In genomic region chr9:123366708-123367385, GRCm38 (mm10) we compare ENCODE assay signal across 8 mouse cellular contexts. TPM values are rescaled to one million over a fixed set of nuclear protein-coding genes. Genes with fewer than 3 reads are reported as not detected.
DNase-seq lines count a peak whose midpoint lies in the region; ATAC-seq and TF ChIP-seq lines count a peak whose summit lies in the region.

Gene Lars2, plus strand, starts transcription at chr9:123366927.

- peaks cover 4% of the 10 kb centered on the region for H3K36me3 ChIP-seq in C2C12 (ENCODE audit: control insufficient read depth, insufficient read depth)
- peaks cover 7% of the 10 kb centered on the region for H3K36me3 ChIP-seq in erythroblast, embryonic 14.5 days (ENCODE audit: control insufficient read depth)
- H3K36me3 ChIP-seq in heart, embryonic 11.5 days (ENCODE audit: control insufficient read depth, insufficient read depth, low read length), result peaks cover 2% of the 10 kb centered on the region; the same call in 1 of the 2 replicates
- peaks cover under 1% of the 10 kb centered on the region; the same call in 1 of the 2 replicates for H3K36me3 ChIP-seq in kidney, embryonic 16.5 days (ENCODE audit: insufficient read depth, low read length)
- H3K36me3 ChIP-seq in liver, adult 2 months (ENCODE audit: control insufficient read depth, insufficient read depth, low read length), result peaks cover 2% of the 10 kb centered on the region; the same call in 1 of the 2 replicates
- H3K36me3 ChIP-seq in myocyte (ENCODE audit: control insufficient read depth, insufficient read depth), result no peaks in the 10 kb centered on the region
- no peaks in the 10 kb centered on the region for H3K36me3 ChIP-seq in splenic B cell, adult 2 months (ENCODE audit: control insufficient read depth, insufficient read depth, low read length, poor library complexity, severe bottlenecking)

- under 1% methylated on average over 35 of the region's 35 CpGs for WGBS in heart, embryonic 11.5 days (ENCODE audit: insufficient replicate concordance)
- WGBS in kidney, embryonic 16.5 days, result under 1% methylated on average over 35 of the region's 35 CpGs
- whole genome bisulfite sequencing in liver, adult 2 months, result under 1% methylated on average over 35 of the region's 35 CpGs

- peak; percentile 99 for ATAC-seq in heart, embryonic 11.5 days (replicated peaks; ENCODE audit: insufficient number of reproducible peaks, low FRiP score, low TSS enrichment)
- peak; percentile 98 for ATAC-seq in kidney, embryonic 16.5 days (ENCODE audit: low FRiP score, low TSS enrichment)

- H3K9me3 ChIP-seq in erythroblast, embryonic 14.5 days (ENCODE audit: control insufficient read depth, low read length), result no peaks in the 10 kb centered on the region
- no peaks in the 10 kb centered on the region for H3K9me3 ChIP-seq in heart, embryonic 11.5 days (replicated peaks; ENCODE audit: control insufficient read depth, low read length)
- H3K9me3 ChIP-seq in kidney, embryonic 16.5 days (ENCODE audit: low read length), result no peaks in the 10 kb centered on the region

- TF ChIP-seq POLR2A in brain, embryonic 14.5 days (IDR thresholded peaks at IDR 0.05; ENCODE audit: borderline replicate concordance, extremely low read depth, insufficient read depth, insufficient read length, poor library complexity, severe bottlenecking), result no peak; the same call in 1 of the 2 replicates
- peak; percentile 30; the same call in 1 of the 2 replicates for TF ChIP-seq POLR2A in liver, adult 2 months (IDR thresholded peaks at IDR 0.05; ENCODE audit: extremely low read depth, insufficient read depth, low read length)
- peak; percentile 50 for TF ChIP-seq POLR2A in myocyte (IDR thresholded peaks at IDR 0.05; ENCODE audit: insufficient read length, low read depth)

- H3K79me2 ChIP-seq in C2C12 (ENCODE audit: control insufficient read depth, insufficient read depth) (peaks cover 14% of the 10 kb centered on the region), myocyte (ENCODE audit: control insufficient read depth, insufficient read depth) (no peaks in the 10 kb centered on the region)
- H3K79me2 ChIP-seq in liver, adult 2 months (ENCODE audit: control insufficient read depth, insufficient read depth, low read length), result no peaks in the 10 kb centered on the region

- DNase-seq in brain, embryonic 14.5 days (ENCODE audit: low read depth), result peak; percentile 98
- peak; percentile 84 for DNase-seq in liver, adult 2 months (ENCODE audit: extremely low read depth, low read depth, low spot score)
- DNase-seq in splenic B cell, adult 2 months (ENCODE audit: low read depth, low spot score), result peak; percentile 94

- H3ac ChIP-seq in C2C12 (ENCODE audit: control insufficient read depth, insufficient read length, low read depth) (peak within 1 kb of the TSS; percentile 32), myocyte (ENCODE audit: control insufficient read depth, insufficient read length) (peak within 1 kb of the TSS; percentile 6)

- peak within 1 kb of the TSS; percentile 78 for H3K27ac ChIP-seq in heart, embryonic 11.5 days (ENCODE audit: low read depth, low read length)
- H3K27ac ChIP-seq in kidney, embryonic 16.5 days (ENCODE audit: low read length), result peak within 1 kb of the TSS; percentile 91
- H3K27ac ChIP-seq in liver, adult 2 months (replicated peaks; ENCODE audit: insufficient read depth, low read depth, low read length), result peak within 1 kb of the TSS; percentile 58

- peak within 1 kb of the TSS; percentile 72 for H3K9ac ChIP-seq in heart, embryonic 11.5 days (ENCODE audit: low read depth, low read length)
- H3K9ac ChIP-seq in kidney, embryonic 16.5 days (replicated peaks; ENCODE audit: low read length), result peak within 1 kb of the TSS; percentile 88
- H3K9ac ChIP-seq in liver, adult 2 months (ENCODE audit: low read depth, low read length), result peak within 1 kb of the TSS; percentile 89

- peaks cover 3% of the 10 kb centered on the region for H3K79me3 ChIP-seq in C2C12 (ENCODE audit: low read depth)

- H3K4me3 ChIP-seq in C2C12 (ENCODE audit: insufficient read depth, poor library complexity, severe bottlenecking) (peak within 1 kb of the TSS; percentile 82), myocyte (peak within 1 kb of the TSS; percentile 63)
- H3K4me3 ChIP-seq in erythroblast, embryonic 14.5 days (replicated peaks), result peak within 1 kb of the TSS; percentile 87
- peak within 1 kb of the TSS; percentile 66 for H3K4me3 ChIP-seq in heart, embryonic 11.5 days (ENCODE audit: low read depth, low read length)
- peak within 1 kb of the TSS; percentile 83 for H3K4me3 ChIP-seq in kidney, embryonic 16.5 days (ENCODE audit: low read length)
- peak within 1 kb of the TSS; percentile 96 for H3K4me3 ChIP-seq in liver, adult 2 months (ENCODE audit: insufficient read depth, low read depth, low read length)

- H3K4me1 ChIP-seq in erythroblast, embryonic 14.5 days (ENCODE audit: control insufficient read depth), result peaks cover 28% of the 10 kb centered on the region
- no peaks in the 10 kb centered on the region for H3K4me1 ChIP-seq in heart, embryonic 11.5 days (ENCODE audit: control insufficient read depth, insufficient read depth, low read length)
- peaks cover 13% of the 10 kb centered on the region for H3K4me1 ChIP-seq in kidney, embryonic 16.5 days (ENCODE audit: insufficient read depth, low read length)
- no peaks in the 10 kb centered on the region; the same call in none of the 2 replicates for H3K4me1 ChIP-seq in liver, adult 2 months (ENCODE audit: control insufficient read depth, insufficient read depth, low read length)

- TF ChIP-seq CTCF in C2C12 (IDR thresholded peaks at IDR 0.05; ENCODE audit: control insufficient read depth, insufficient read depth, insufficient read length), result no peak
- TF ChIP-seq CTCF in brain, embryonic 14.5 days (IDR thresholded peaks at IDR 0.05; ENCODE audit: borderline replicate concordance, extremely low read depth, insufficient read depth, insufficient read length), result no peak
- no peak for TF ChIP-seq CTCF in liver, adult 2 months (IDR thresholded peaks at IDR 0.05; ENCODE audit: low read depth, low read length)

- peak within 1 kb of the TSS; percentile 83 for H3K4me2 ChIP-seq in heart, embryonic 11.5 days
- peak within 1 kb of the TSS; percentile 77 for H3K4me2 ChIP-seq in kidney, embryonic 16.5 days (replicated peaks; ENCODE audit: low read depth, low read length)
- H3K4me2 ChIP-seq in myocyte (ENCODE audit: low read depth), result peak within 1 kb of the TSS; percentile 88

- H3K27me3 ChIP-seq in C2C12 (ENCODE audit: control insufficient read depth, insufficient read depth, insufficient read length), result no peaks in the 10 kb centered on the region
- H3K27me3 ChIP-seq in erythroblast, embryonic 14.5 days (ENCODE audit: control insufficient read depth), result peaks cover 9% of the 10 kb centered on the region
- no peaks in the 10 kb centered on the region for H3K27me3 ChIP-seq in heart, embryonic 11.5 days (ENCODE audit: control insufficient read depth, insufficient read depth, low read length)
- no peaks in the 10 kb centered on the region for H3K27me3 ChIP-seq in kidney, embryonic 16.5 days (ENCODE audit: insufficient read depth, low read length)
- H3K27me3 ChIP-seq in liver, adult 2 months (ENCODE audit: control insufficient read depth, insufficient read depth, low read length), result no peaks in the 10 kb centered on the region
- no peaks in the 10 kb centered on the region for H3K27me3 ChIP-seq in myocyte (ENCODE audit: control insufficient read depth, insufficient read depth, insufficient read length)
- no peaks in the 10 kb centered on the region for H3K27me3 ChIP-seq in splenic B cell, adult 2 months (ENCODE audit: control insufficient read depth, insufficient read depth, low read length, poor library complexity, severe bottlenecking)

TF ChIP-seq in C2C12, 6 proteins besides CTCF, POLR2A, EP300 and RAD21:
- TF ChIP-seq MYOG (IDR thresholded peaks at IDR 0.05; ENCODE audit: control insufficient read depth, extremely low read depth, insufficient read length) (no peak), MYOD1 (IDR thresholded peaks at IDR 0.05; ENCODE audit: control insufficient read depth, insufficient read length, low read depth) (no peak), USF1 (IDR thresholded peaks at IDR 0.05; ENCODE audit: low read depth) (no peak), MAX (IDR thresholded peaks at IDR 0.05) (no peak), FOSL1 (IDR thresholded peaks at IDR 0.05; ENCODE audit: insufficient read depth, low read length, poor library complexity, severe bottlenecking) (no peak), CEBPB (IDR thresholded peaks at IDR 0.05; ENCODE audit: low read depth) (no peak)

TF ChIP-seq in myocyte, 11 proteins besides CTCF, POLR2A, EP300 and RAD21:
- TF ChIP-seq TCF3 (IDR thresholded peaks at IDR 0.05; ENCODE audit: insufficient read length, low read depth) (no peak), MAX (IDR thresholded peaks at IDR 0.05; ENCODE audit: low read depth) (no peak), CEBPB (IDR thresholded peaks at IDR 0.05; ENCODE audit: insufficient read depth, poor library complexity, severe bottlenecking) (no peak), SRF (IDR thresholded peaks at IDR 0.05; ENCODE audit: control insufficient read depth, insufficient read length, low read depth) (no peak), POLR2AphosphoS2 (IDR thresholded peaks at IDR 0.05; ENCODE audit: insufficient read length, low read depth) (no peak), MYOG (IDR thresholded peaks at IDR 0.05; ENCODE audit: control insufficient read depth in 1 of 3, insufficient read depth in 1 of 3, insufficient read length in 2 of 3, low read depth in 2 of 3) (no peak), TCF12 (IDR thresholded peaks at IDR 0.05; ENCODE audit: insufficient read depth, poor library complexity, severe bottlenecking) (no peak), REST (IDR thresholded peaks at IDR 0.05; ENCODE audit: insufficient read depth, insufficient read length) (no peak), E2F4 (IDR thresholded peaks at IDR 0.05; ENCODE audit: insufficient read depth) (no peak), USF1 (IDR thresholded peaks at IDR 0.05; ENCODE audit: low read depth) (no peak), MYOD1 (IDR thresholded peaks at IDR 0.05; ENCODE audit: control insufficient read depth in 1 of 3, insufficient read length in 2 of 3, low read depth in 2 of 3) (no peak)

RNA-seq across cellular contexts. Expression of gene Lars2, which starts in this region (rescaled TPM):
- polyA plus RNA-seq in C2C12 (2012; fragmentation: generic; extraction: Trizol), result 480 TPM
- 356 and 1,494 TPM in 2 replicates for polyA plus RNA-seq in brain, embryonic 14.5 days (2012; rRNA removed)
- polyA plus RNA-seq in erythroblast, embryonic 14.5 days (2012), result 1.4 and 6.2 TPM in 2 replicates
- polyA plus RNA-seq in heart, embryonic 11.5 days (2014; fragmentation: Nextera tagmentation; extraction: Ambion mirVana), result 995 and 1,126 TPM in 2 replicates
- polyA plus RNA-seq in kidney, embryonic 16.5 days (2015; fragmentation: Nextera tagmentation; extraction: Ambion mirVana), result 702 and 799 TPM in 2 replicates
- total RNA-seq in liver, adult 2 months (2014; rRNA removed), result 22.8 and 24.1 TPM in 2 replicates
- polyA plus RNA-seq in liver, adult 2 months (2012; rRNA removed), result 482 and 827 TPM in 2 replicates
- 579 TPM for polyA plus RNA-seq in myocyte (2012; fragmentation: generic; extraction: Trizol)

Comparison
In these comparisons a context has a peak if more than half of its experiments do, and no peak if none do; other contexts are left out.
1. Peak in every context shown above with its lines: DNase-seq, ATAC-seq, H3K4me3 ChIP-seq and H3K27ac ChIP-seq.
2. RNA of gene Lars2 (polyA plus RNA-seq): 356 to 1,494 TPM in brain, embryonic 14.5 days, 995 to 1,126 TPM in heart, embryonic 11.5 days, 702 to 799 TPM in kidney, embryonic 16.5 days, 579 TPM in myocyte (single experiment), 482 to 827 TPM in liver, adult 2 months and 480 TPM in C2C12 (single experiment); 1.4 to 6.2 TPM in erythroblast, embryonic 14.5 days; every median in the first group is over 10 times any median in the second.